ENCODE assay signal across 16 mouse cellular contexts in genomic region chr9:114716677-114717331, GRCm38 (mm10). TPM values are rescaled to one million over a fixed set of nuclear protein-coding genes. Genes with fewer than 3 reads are reported as not detected.
DNase-seq lines count a peak whose midpoint lies in the region; ATAC-seq and TF ChIP-seq lines count a peak whose summit lies in the region.
"Had no signal": no experiment of that assay in that cellular context is flagged by ENCODE, and none has a peak within 500 bp of the region (broad histone marks: within the 10 kb centered on the region; RNA-seq: fewer than 3 reads in every experiment).

No protein-coding gene starts in this region.

- H3K4me1 ChIP-seq in lung, postnatal 0 days (ENCODE audit: insufficient read depth, low read depth, low read length): no peaks in the 10 kb centered on the region
- H3K4me1 ChIP-seq in intestine, embryonic 16.5 days (ENCODE audit: control insufficient read depth, insufficient read depth, low read length): no peaks in the 10 kb centered on the region
- no peaks in the 10 kb centered on the region for H3K4me1 ChIP-seq in stomach, embryonic 16.5 days (ENCODE audit: control insufficient read depth, insufficient read depth, low read length)
- H3K4me1 ChIP-seq: forebrain, embryonic 13.5 days; heart, embryonic 12.5 days; limb, embryonic 15.5 days; midbrain, embryonic 13.5 days had no signal

- H3K4me2 ChIP-seq in lung, postnatal 0 days (replicated peaks; ENCODE audit: low read depth, low read length): no peak overlapping the region
- no peak overlapping the region for H3K4me2 ChIP-seq in intestine, embryonic 16.5 days (ENCODE audit: low read depth, low read length)
- H3K4me2 ChIP-seq in stomach, embryonic 16.5 days (ENCODE audit: low read depth, low read length): no peak overlapping the region
- H3K4me2 ChIP-seq: forebrain, embryonic 13.5 days; heart, embryonic 12.5 days; limb, embryonic 15.5 days; midbrain, embryonic 13.5 days had no signal

- TF ChIP-seq EP300 in lung, postnatal 0 days (IDR thresholded peaks at IDR 0.05): no peak

- H3K36me3 ChIP-seq in lung, postnatal 0 days (ENCODE audit: insufficient read depth, low read length): peaks cover 43% of the 10 kb centered on the region; the same call in 1 of the 2 replicates
- peaks cover 33% of the 10 kb centered on the region for H3K36me3 ChIP-seq in intestine, embryonic 16.5 days (ENCODE audit: control insufficient read depth, insufficient read depth, low read length)
- H3K36me3 ChIP-seq in stomach, embryonic 16.5 days (ENCODE audit: control insufficient read depth, insufficient read depth, low read length): peaks cover 27% of the 10 kb centered on the region; the same call in 1 of the 2 replicates

- H3K4me3 ChIP-seq in lung, postnatal 0 days (ENCODE audit: low read depth, low read length): no peak overlapping the region
- no peak overlapping the region for H3K4me3 ChIP-seq in intestine, embryonic 16.5 days (ENCODE audit: low read length)
- no peak overlapping the region for H3K4me3 ChIP-seq in stomach, embryonic 16.5 days (replicated peaks; ENCODE audit: low read length)
- H3K4me3 ChIP-seq: forebrain, embryonic 13.5 days; heart, embryonic 12.5 days; limb, embryonic 15.5 days; midbrain, embryonic 13.5 days had no signal

- 64% methylated on average over 18 of the region's 18 CpGs for WGBS in lung, postnatal 0 days
- 74% methylated on average over 18 of the region's 18 CpGs for WGBS in intestine, embryonic 16.5 days
- WGBS in stomach, embryonic 16.5 days: 57% methylated on average over 18 of the region's 18 CpGs

- H3K9ac ChIP-seq in lung, postnatal 0 days (replicated peaks; ENCODE audit: low read depth): no peak overlapping the region
- no peak overlapping the region for H3K9ac ChIP-seq in intestine, embryonic 16.5 days (ENCODE audit: low read depth, low read length)
- no peak overlapping the region for H3K9ac ChIP-seq in stomach, embryonic 16.5 days (ENCODE audit: low read length)
- H3K9ac ChIP-seq: forebrain, embryonic 13.5 days; heart, embryonic 12.5 days; limb, embryonic 15.5 days; midbrain, embryonic 13.5 days had no signal

- intact Hi-C loops in heart, postnatal 10 days (cut with DNase I): no loop called here

- TF ChIP-seq CTCF in lung, postnatal 0 days (IDR thresholded peaks at IDR 0.05): no peak

- ATAC-seq in lung, postnatal 0 days: peak; percentile 60
- ATAC-seq in intestine, embryonic 16.5 days: peak; percentile 77
- peak; percentile 25 for ATAC-seq in stomach, embryonic 16.5 days (ENCODE audit: insufficient read depth, low FRiP score)
- ATAC-seq: forebrain, embryonic 13.5 days; midbrain, embryonic 13.5 days had no signal

- DNase-seq in lung, postnatal 0 days (ENCODE audit: low spot score): no peak
- DNase-seq in lung, adult 18-20 months: no peak
- peak; percentile 82 for DNase-seq in kidney, postnatal 10 days
- no peak for DNase-seq in cerebellum, postnatal 36 days
- no peak for DNase-seq in testis, postnatal 14 days (ENCODE audit: low spot score)
- no peak for DNase-seq in heart, postnatal 10 days
- DNase-seq: adrenal gland, postnatal 14 days; gastrocnemius, postnatal 10 days; thymus, adult 2 months had no signal

- H3K27ac ChIP-seq in lung, postnatal 0 days (ENCODE audit: low read length): no peak overlapping the region
- H3K27ac ChIP-seq in intestine, embryonic 16.5 days (ENCODE audit: low read length): 0 out of 2 replicates have a peak overlapping the region, but pooled peaks have one; percentile 8
- no peak overlapping the region for H3K27ac ChIP-seq in stomach, embryonic 16.5 days (ENCODE audit: low read length)
- H3K27ac ChIP-seq: forebrain, embryonic 13.5 days; limb, embryonic 15.5 days; midbrain, embryonic 13.5 days had no signal

- H3K27me3 ChIP-seq in lung, postnatal 0 days (replicated peaks; ENCODE audit: insufficient read depth, low read length): no peaks in the 10 kb centered on the region
- no peaks in the 10 kb centered on the region for H3K27me3 ChIP-seq in intestine, embryonic 16.5 days (replicated peaks; ENCODE audit: control insufficient read depth, insufficient read depth, low read length)
- H3K27me3 ChIP-seq in stomach, embryonic 16.5 days (ENCODE audit: control insufficient read depth, insufficient read depth, low read length): no peaks in the 10 kb centered on the region
- H3K27me3 ChIP-seq: forebrain, embryonic 13.5 days; heart, embryonic 12.5 days; limb, embryonic 15.5 days; midbrain, embryonic 13.5 days had no signal

- H3K9me3 ChIP-seq in lung, postnatal 0 days (ENCODE audit: low read length): no peaks in the 10 kb centered on the region
- H3K9me3 ChIP-seq in intestine, embryonic 16.5 days (ENCODE audit: control insufficient read depth, low read length): no peaks in the 10 kb centered on the region
- H3K9me3 ChIP-seq in stomach, embryonic 16.5 days (replicated peaks; ENCODE audit: control insufficient read depth, low read length): no peaks in the 10 kb centered on the region
- H3K9me3 ChIP-seq: forebrain, embryonic 13.5 days; G1E; heart, embryonic 12.5 days; limb, embryonic 15.5 days; midbrain, embryonic 13.5 days had no signal

RNA-seq across cellular contexts. Expression of gene Cmtm6, which starts 14.1 kb away (rescaled TPM):
- 85.5 and 88.8 TPM in 2 replicates for polyA plus RNA-seq in lung, postnatal 0 days (2015; fragmentation: Nextera tagmentation; extraction: Ambion mirVana)
- 100 and 113 TPM in 2 replicates for polyA plus RNA-seq in intestine, embryonic 16.5 days (2015; fragmentation: Nextera tagmentation; extraction: Ambion mirVana)
- polyA plus RNA-seq in stomach, embryonic 16.5 days (2015; fragmentation: Nextera tagmentation; extraction: Ambion mirVana): 71.8 and 81.0 TPM in 2 replicates
- 10 to 100 TPM; 34.5 to 37.8 TPM for total RNA-seq in heart, postnatal 10 days (2021)

RNA-seq across cellular contexts. Expression of gene Dync1li1, which starts 28.2 kb away (rescaled TPM):
- polyA plus RNA-seq in lung, postnatal 0 days (2015; fragmentation: Nextera tagmentation; extraction: Ambion mirVana): 44.5 and 48.1 TPM in 2 replicates
- 48.1 and 52.2 TPM in 2 replicates for polyA plus RNA-seq in intestine, embryonic 16.5 days (2015; fragmentation: Nextera tagmentation; extraction: Ambion mirVana)
- polyA plus RNA-seq in stomach, embryonic 16.5 days (2015; fragmentation: Nextera tagmentation; extraction: Ambion mirVana): 45.2 and 53.0 TPM in 2 replicates
- total RNA-seq in heart, postnatal 10 days (2021): 10 to 100 TPM; 84.8 to 91.7 TPM

Comparison
In these comparisons a context has a peak if more than half of its experiments do, and no peak if none do; other contexts are left out.
1. ATAC-seq: peak in every context shown above with its lines; median percentile 77 in intestine, embryonic 16.5 days; 60 in lung, postnatal 0 days; 25 in stomach, embryonic 16.5 days.